Mouse (Mus musculus) CH12.LX (cell line): ENCODE data around the gene Pde4b. TPM values are rescaled to one million over a fixed set of nuclear protein-coding genes. Genes with fewer than 3 reads are reported as not detected.

ENCODE experiments used
- DNase-seq: peaks from one replicate; pipeline ENCODE4 v3.0.0-alpha.2; 2013; ENCODE audit errors: extremely low read depth
- H3K27ac ChIP-seq: 2 replicates; pipeline ENCODE4 v1.5.1; 2012; ENCODE audit warnings: low read depth, mild to moderate bottlenecking, control low read depth, moderate library complexity; ENCODE audit not compliant: insufficient read depth
- H3K27me3 ChIP-seq: replicated peaks from 2 replicates; pipeline ENCODE3; 2012; ENCODE audit warnings: inconsistent platforms
- H3K36me3 ChIP-seq, 2 experiments: replicated peaks in 1 of 2; 2 replicates each; pipeline versions ENCODE3 to v1.6.1; 2012; ENCODE audit warnings: inconsistent platforms in 1 of 2, low read length in 1 of 2, mild to moderate bottlenecking in 1 of 2, mixed read lengths in 1 of 2, moderate library complexity in 1 of 2; ENCODE audit not compliant: control insufficient read depth in 1 of 2, insufficient read depth in 1 of 2
- H3K4me1 ChIP-seq, 2 experiments: 2 replicates each; pipeline ENCODE4 v1.6.1; 2012; ENCODE audit warnings: inconsistent platforms in 1 of 2, moderate library complexity in 1 of 2; ENCODE audit not compliant: insufficient read depth in 2 of 2, control insufficient read depth in 1 of 2
- H3K4me2 ChIP-seq: 2 replicates; pipeline ENCODE4 v1.6.1; 2012; ENCODE audit warnings: low read depth, mild to moderate bottlenecking, control low read depth; ENCODE audit not compliant: poor library complexity, insufficient read depth, severe bottlenecking
- H3K4me3 ChIP-seq, 3 experiments: fragments of 150-350 bp in 1 of 3; sonication (generic) in 1 of 3; replicated peaks in 1 of 3; 2 replicates each; pipeline versions ENCODE3 to v1.5.1; 2011 to 2012; ENCODE audit warnings: low read depth in 2 of 3, low read length in 2 of 3, mild to moderate bottlenecking in 2 of 3, moderate library complexity in 2 of 3, control low read depth in 1 of 3, improper control_type of control experiment in 1 of 3, inconsistent platforms in 1 of 3, mixed read lengths in 1 of 3; ENCODE audit not compliant: poor library complexity in 1 of 3
- H3K79me2 ChIP-seq: replicated peaks from 2 replicates; pipeline ENCODE4 v1.6.1; 2012; ENCODE audit warnings: mild to moderate bottlenecking, moderate library complexity; ENCODE audit not compliant: control insufficient read depth, poor library complexity, insufficient read depth, severe bottlenecking; ENCODE audit errors: extremely low read depth
- H3K9ac ChIP-seq: 2 replicates; pipeline ENCODE4 v1.6.1; 2012; ENCODE audit warnings: low read depth, mild to moderate bottlenecking, control low read depth, moderate library complexity; ENCODE audit not compliant: insufficient read depth
- H3K9me3 ChIP-seq: replicated peaks from 2 replicates; pipeline ENCODE3; 2012; ENCODE audit warnings: low read length, inconsistent platforms, mixed read lengths
- BHLHE40 ChIP-seq: IDR thresholded peaks from 2 replicates; pipeline ENCODE4 v1.6.1; 2011; ENCODE audit warnings: mild to moderate bottlenecking, low read depth, low read length, improper control_type of control experiment
- CHD1 ChIP-seq: IDR thresholded peaks from 2 replicates; pipeline ENCODE4 v1.6.1; 2012; ENCODE audit warnings: low read depth, low read length, improper control_type of control experiment, inconsistent platforms
- EP300 ChIP-seq: IDR thresholded peaks from 2 replicates; pipeline ENCODE4 v1.6.1; 2011; ENCODE audit warnings: low read length, improper control_type of control experiment
- GABPA ChIP-seq: IDR thresholded peaks from 2 replicates; pipeline ENCODE4 v1.6.1; 2012; ENCODE audit warnings: low read depth, low read length, improper control_type of control experiment, inconsistent platforms; ENCODE audit not compliant: insufficient replicate concordance
- HCFC1 ChIP-seq: IDR thresholded peaks from 2 replicates; pipeline ENCODE4 v1.6.1; 2012; ENCODE audit warnings: low read depth, mild to moderate bottlenecking, inconsistent platforms, low read length, improper control_type of control experiment
- MAFK ChIP-seq: IDR thresholded peaks from 2 replicates; pipeline ENCODE4 v1.6.1; 2011; ENCODE audit warnings: low read length, improper control_type of control experiment; ENCODE audit not compliant: insufficient replicate concordance
- MAX ChIP-seq: IDR thresholded peaks from 2 replicates; pipeline ENCODE4 v1.6.1; 2011; ENCODE audit warnings: low read length, improper control_type of control experiment
- MAZ ChIP-seq: IDR thresholded peaks from 2 replicates; pipeline ENCODE4 v1.6.1; 2012; ENCODE audit warnings: low read depth, mild to moderate bottlenecking, inconsistent platforms, low read length, improper control_type of control experiment, moderate library complexity
- MEF2A ChIP-seq: IDR thresholded peaks from 2 replicates; pipeline ENCODE4 v1.6.1; 2014; ENCODE audit warnings: low read depth, mild to moderate bottlenecking, inconsistent platforms, low read length, improper control_type of control experiment, borderline replicate concordance
- MXI1 ChIP-seq: IDR thresholded peaks from 2 replicates; pipeline ENCODE4 v1.6.1; 2011; ENCODE audit warnings: mild to moderate bottlenecking, low read depth, low read length, improper control_type of control experiment
- MYC ChIP-seq: IDR thresholded peaks from 2 replicates; pipeline ENCODE4 v1.6.1; 2011; ENCODE audit warnings: low read depth, mild to moderate bottlenecking, improper control_type of control experiment, low read length
- PAX5 ChIP-seq: IDR thresholded peaks from 2 replicates; pipeline ENCODE4 v1.6.1; 2012; ENCODE audit warnings: low read length, inconsistent platforms, mixed read lengths
- RAD21 ChIP-seq: IDR thresholded peaks from 2 replicates; pipeline ENCODE4 v1.6.1; 2011; ENCODE audit warnings: low read depth, mild to moderate bottlenecking, low read length, improper control_type of control experiment, moderate library complexity
- TBP ChIP-seq: conservative IDR thresholded peaks from 2 replicates; pipeline ENCODE4 v1.6.1; 2011; ENCODE audit warnings: low read depth, low read length, improper control_type of control experiment
- TCF12 ChIP-seq: IDR thresholded peaks from 2 replicates; pipeline ENCODE4 v1.6.1; 2014; ENCODE audit warnings: low read depth, mild to moderate bottlenecking, inconsistent platforms, low read length, improper control_type of control experiment
- UBTF ChIP-seq: IDR thresholded peaks from 2 replicates; pipeline ENCODE4 v1.6.1; 2012; ENCODE audit warnings: low read depth, mild to moderate bottlenecking, inconsistent platforms, low read length, improper control_type of control experiment, moderate library complexity
- USF1 ChIP-seq: IDR thresholded peaks from 2 replicates; pipeline ENCODE4 v1.6.1; 2014; ENCODE audit warnings: low read depth, mild to moderate bottlenecking, inconsistent platforms, low read length, improper control_type of control experiment
- ZMIZ1 ChIP-seq: IDR thresholded peaks from 2 replicates; pipeline ENCODE4 v1.6.1; 2012; ENCODE audit warnings: low read depth, mild to moderate bottlenecking, inconsistent platforms, low read length, improper control_type of control experiment
- ZNF384 ChIP-seq: IDR thresholded peaks from 2 replicates; pipeline ENCODE4 v1.6.1; 2012; ENCODE audit warnings: low read depth, low read length, improper control_type of control experiment, inconsistent platforms
- dilution Hi-C: fragments of 300-500 bp; cut with MboI; formaldehyde crosslinking; loops from 2 replicates; pipeline ENCODE4 v1.14.3; 2020; ENCODE audit warnings: low sequenced_read_pairs; ENCODE audit not compliant: extremely low pct_unique_long_range_greater_than_20kb, extremely low pct_ligation_motif_present
- in situ Hi-C: fragments of 300-500 bp; cut with MboI; formaldehyde crosslinking; loops from 3 replicates; pipeline ENCODE4 v1.14.3; 2019; ENCODE audit warnings: low sequenced_read_pairs, low pct_ligation_motif_present, low pct_unique_long_range_greater_than_20kb, mixed read lengths
- polyA plus RNA-seq: library from polyadenylated mRNA; unstranded; fragments of >175 nt; gene quantifications from 2 replicates; pipeline ENCODE4 v1.2.1, GENCODE M21; 2012; ENCODE audit warnings: low read depth; ENCODE audit not compliant: insufficient read length
- total RNA-seq, 2 experiments: library from RNA; depleted of rRNA; stranded (reverse); fragments of 300-350 nt in 1 of 2; fragments of >200 nt in 1 of 2; gene quantifications; 2 replicates each; pipeline ENCODE4 v1.2.3; 2012 to 2014

Pde4b gene
- total and polyA plus RNA-seq, 3 experiments = 9.6 to 24.2 (median 21.8) TPM

GRCm38 (mm10) chr4:102635258-102635657 is 547.9 kb downstream of the Pde4b start:
- H3K9me3 ChIP-seq = no peaks in the 10 kb centered on the region
- H3K4me2 ChIP-seq = no peak overlapping the region
- TF ChIP-seq ZNF384 (no peak), CHD1 (no peak), ZMIZ1 (no peak), TBP (no peak), HCFC1 (no peak), MAFK (no peak), MAZ (no peak), BHLHE40 (peak; percentile 65)
- no peak overlapping the region for H3K9ac ChIP-seq
- no peak for DNase-seq
- no peak overlapping the region for H3K27ac ChIP-seq
- dilution Hi-C loops = no loop called here
- no peak overlapping the region for H3K4me3 ChIP-seq
- in situ Hi-C loops = no loop called here
- H3K4me1 ChIP-seq = peaks cover 9 to 17% of the 10 kb centered on the region in 2 experiments
- no peaks in the 10 kb centered on the region for H3K36me3 ChIP-seq
- no peaks in the 10 kb centered on the region for H3K27me3 ChIP-seq
- H3K79me2 ChIP-seq = no peaks in the 10 kb centered on the region

- in situ Hi-C loops (no loop called here), dilution Hi-C loops (no loop called here)
- TF ChIP-seq USF1 = no peak
- no peak for TF ChIP-seq UBTF
- no peak for TF ChIP-seq GABPA
- no peak for TF ChIP-seq TCF12
- no peak for TF ChIP-seq PAX5
- TF ChIP-seq MAX = no peak
- no peak for TF ChIP-seq MYC
- no peak for TF ChIP-seq MEF2A
- TF ChIP-seq MXI1 = no peak
- TF ChIP-seq RAD21 = no peak
- no peak for TF ChIP-seq EP300
- Histone ChIP-seq H3K36me3 (no peaks in the 10 kb centered on the region), H3K4me2 (no peak overlapping the region), H3K27ac (no peak overlapping the region), H3K9me3 (no peaks in the 10 kb centered on the region), H3K4me1 (peaks cover 9 to 12% of the 10 kb centered on the region in 2 experiments), H3K79me2 (no peaks in the 10 kb centered on the region), H3K4me3 (no peak overlapping the region), H3K27me3 (no peaks in the 10 kb centered on the region), H3K9ac (no peak overlapping the region)
- no peak for DNase-seq
Observed at GRCm38 (mm10) chr4:102635944-102636343, 548.6 kb downstream of the Pde4b start.
